Mouse (Mus musculus) adipose tissue, adult 10 weeks (tissue): Measurements from ENCODE around the gene Tmem106a. TPM values are rescaled to one million over a fixed set of nuclear protein-coding genes. Genes with fewer than 3 reads are reported as not detected.

Experiments used
- polyA plus RNA-seq: library from polyadenylated mRNA; stranded (reverse); fragments of 350-450 nt; fragmentation: Illumina TruSeq; extraction: RNeasy Lipid Tissue Mini Kit (QIAGEN cat#74804); gene quantifications from one replicate; pipeline ENCODE4 v1.2.3, GENCODE M21; 2014; ENCODE audit warnings: low read depth, low replicate concordance

Gene Tmem106a
- polyA plus RNA-seq, result 24.1 TPM

GRCm38 (mm10) chr11:101582054-101583035 lies at the start of gene Tmem106a:
TSS of gene Tmem106a (plus strand) at chr11:101582242.

GRCm38 (mm10) chr11:101551751-101552475 lies 30.1 kb upstream of the Tmem106a start, which contains the start of the genes Brca1 and Nbr1:
TSS of gene Brca1 (minus strand) at chr11:101551955.
TSS of gene Nbr1 (plus strand) at chr11:101552149.

GRCm38 (mm10) chr11:101599156-101599555 lies 17.1 kb downstream of the Tmem106a start, which contains the start of gene Gm11634:
TSS of gene Gm11634 (minus strand) at chr11:101599256.

GRCm38 (mm10) chr11:101626995-101627856 lies 45.2 kb downstream of the Tmem106a start, which contains the start of gene Rdm1:
TSS of gene Rdm1 (plus strand) at chr11:101627195.

Other genes starting within 250 kb of the Tmem106a start
- 0.88 TPM for gene G6pc, start 214.7 kb upstream of the Tmem106a start, polyA plus RNA-seq
- 37.5 TPM for gene Aarsd1, start 164.6 kb upstream of the Tmem106a start, polyA plus RNA-seq
- gene Gm27029, start 157.4 kb upstream of the Tmem106a start, polyA plus RNA-seq, result 1.8 TPM
- 20.2 TPM for gene Rundc1, start 157.2 kb upstream of the Tmem106a start, polyA plus RNA-seq
- gene Ptges3l, start 156.9 kb upstream of the Tmem106a start, polyA plus RNA-seq, result 19.3 TPM
- gene Rpl27, start 139.9 kb upstream of the Tmem106a start, polyA plus RNA-seq, result 510 TPM
- 37.6 TPM for gene Ifi35, start 133.8 kb upstream of the Tmem106a start, polyA plus RNA-seq
- gene Rnd2, start 117.2 kb upstream of the Tmem106a start, polyA plus RNA-seq, result 13.9 TPM
- 95.9 TPM for gene Vat1, start 116.0 kb upstream of the Tmem106a start, polyA plus RNA-seq
- gene Brca1, start 30.3 kb upstream of the Tmem106a start, polyA plus RNA-seq, result 0.96 TPM
- 93.6 TPM for gene Nbr1, start 30.1 kb upstream of the Tmem106a start, polyA plus RNA-seq
- gene Gm11634, start 17.0 kb downstream of the Tmem106a start, polyA plus RNA-seq, result 1.4 TPM
- 33.6 TPM for gene Rdm1, start 45.0 kb downstream of the Tmem106a start, polyA plus RNA-seq
- gene Arl4d, start 83.3 kb downstream of the Tmem106a start, polyA plus RNA-seq, result 21.8 TPM
- 15.2 TPM for gene Dhx8, start 150.7 kb downstream of the Tmem106a start, polyA plus RNA-seq
- gene Etv4, start 203.1 kb downstream of the Tmem106a start, polyA plus RNA-seq, result 40.5 TPM